Mouse (Mus musculus): ENCODE measurements around the gene Gabarapl1.
"Not testable (repeated sequence)": the region's sequence is repeated elsewhere in the genome, so short reads cannot be mapped to it uniquely, and the experiment has no call there.

Gabarapl1 gene

GRCm38 (mm10) chr6:129532942-129533860, at the start of gene Gabarapl1:
Gabarapl1 (plus strand) TSS chr6:129533160.
- peak; percentile 49 for DNase-seq (ENCODE audit: low read depth, low spot score)

GRCm38 (mm10) chr6:129494924-129495323, 38.0 kb upstream of the Gabarapl1 start:
- no peak for DNase-seq (ENCODE audit: low read depth, low spot score)

- DNase-seq (ENCODE audit: low read depth, low spot score), result no peak
Measured at GRCm38 (mm10) chr6:129497345-129498218, 35.4 kb upstream of the Gabarapl1 start.

- not testable (repeated sequence) for DNase-seq (ENCODE audit: low read depth, low spot score)
Measured at GRCm38 (mm10) chr6:129499516-129499915, 33.4 kb upstream of the Gabarapl1 start.

- no peak for DNase-seq (ENCODE audit: low read depth, low spot score)
Measured at GRCm38 (mm10) chr6:129503471-129503870, 29.5 kb upstream of the Gabarapl1 start.

- no peak for DNase-seq (ENCODE audit: low read depth, low spot score)
Measured at GRCm38 (mm10) chr6:129507024-129507423, 25.9 kb upstream of the Gabarapl1 start, which contains the start of gene Olr1. Olr1 (minus strand) TSS chr6:129507165.

GRCm38 (mm10) chr6:129510120-129510911, 22.6 kb upstream of the Gabarapl1 start:
- no peak for DNase-seq (ENCODE audit: low read depth, low spot score)

GRCm38 (mm10) chr6:129512367-129512766, 20.6 kb upstream of the Gabarapl1 start, which contains the start of gene Tmem52b:
Tmem52b (plus strand) TSS chr6:129512555.
- DNase-seq (ENCODE audit: low read depth, low spot score), result no peak

- no peak for DNase-seq (ENCODE audit: low read depth, low spot score)
Measured at GRCm38 (mm10) chr6:129512868-129513267, 20.1 kb upstream of the Gabarapl1 start.

- DNase-seq (ENCODE audit: low read depth, low spot score), result no peak
Measured at GRCm38 (mm10) chr6:129513409-129513808, 19.6 kb upstream of the Gabarapl1 start.

- DNase-seq (ENCODE audit: low read depth, low spot score), result no peak
Measured at GRCm38 (mm10) chr6:129514376-129514775, 18.6 kb upstream of the Gabarapl1 start.

- no peak for DNase-seq (ENCODE audit: low read depth, low spot score)
Measured at GRCm38 (mm10) chr6:129515068-129515467, 17.9 kb upstream of the Gabarapl1 start.

GRCm38 (mm10) chr6:129516388-129516787, 16.6 kb upstream of the Gabarapl1 start:
- no peak for DNase-seq (ENCODE audit: low read depth, low spot score)

GRCm38 (mm10) chr6:129517752-129518408, 15.1 kb upstream of the Gabarapl1 start:
- DNase-seq (ENCODE audit: low read depth, low spot score), result no peak

- no peak for DNase-seq (ENCODE audit: low read depth, low spot score)
Measured at GRCm38 (mm10) chr6:129526069-129526468, 6.9 kb upstream of the Gabarapl1 start.

- no peak for DNase-seq (ENCODE audit: low read depth, low spot score)
Measured at GRCm38 (mm10) chr6:129527416-129527815, 5.5 kb upstream of the Gabarapl1 start.

- DNase-seq (ENCODE audit: low read depth, low spot score), result no peak
Measured at GRCm38 (mm10) chr6:129529605-129530004, 3.4 kb upstream of the Gabarapl1 start.

GRCm38 (mm10) chr6:129530261-129530660, 2.7 kb upstream of the Gabarapl1 start:
- DNase-seq (ENCODE audit: low read depth, low spot score), result no peak

GRCm38 (mm10) chr6:129532556-129532941, 411 bp upstream of the Gabarapl1 start:
- no peak for DNase-seq (ENCODE audit: low read depth, low spot score)

GRCm38 (mm10) chr6:129534057-129534456, 1.1 kb downstream of the Gabarapl1 start:
- DNase-seq (ENCODE audit: low read depth, low spot score), result no peak
